Mouse (Mus musculus) lung, adult 2 months (tissue): Measurements from ENCODE around the gene Ogn. TPM values are rescaled to one million over a fixed set of nuclear protein-coding genes. Genes with fewer than 3 reads are reported as not detected.
A peak's percentile ranks its signal among the peaks of the same experiment; 100 is the strongest.

Experiments used
- DNase-seq: peaks from one replicate; pipeline ENCODE4 v3.0.0; 2022
- H3K4me1 ChIP-seq: fragments of 200-500 bp; 2 replicates; pipeline ENCODE4 v1.6.1; 2011; ENCODE audit warnings: low read length; ENCODE audit not compliant: control insufficient read depth, insufficient read depth
- H3K4me3 ChIP-seq: fragments of 200-500 bp; replicated peaks from 2 replicates; pipeline ENCODE3; 2011; ENCODE audit warnings: low read depth, mild to moderate bottlenecking, control low read depth, low read length; ENCODE audit errors: extremely low read depth
- CTCF ChIP-seq: fragments of 200-500 bp; IDR thresholded peaks from 2 replicates; pipeline ENCODE4 v1.5.1; 2011; ENCODE audit warnings: mild to moderate bottlenecking, low read length, control low read depth; ENCODE audit not compliant: insufficient read depth
- POLR2A ChIP-seq: fragments of 200-500 bp; IDR thresholded peaks from 2 replicates; pipeline ENCODE4 v1.6.1; 2011; ENCODE audit warnings: low read depth, mild to moderate bottlenecking, control low read depth, low read length, borderline replicate concordance; ENCODE audit errors: extremely low read depth
- WGBS: fragments of 180-500 bp; shearing (Covaris S2); methylation state at CpG from one replicate; pipeline ENCODE4 v1.1.7; 2018; 5-methylcytosine and 5-hydroxymethylcytosine counted together
- polyA plus RNA-seq: library from polyadenylated mRNA; depleted of rRNA; stranded (reverse); fragments of >200 nt; gene quantifications from 2 replicates; pipeline ENCODE4 v1.2.3, GENCODE M21; 2012; rRNA removed

Ogn gene
- polyA plus RNA-seq, 1 experiment: 53.1 TPM

GRCm38 (mm10) chr13:49644731-49645529 is 37.1 kb downstream of the Ogn start:
- TF ChIP-seq POLR2A (no peak), CTCF (no peak)
- WGBS: 30% methylated on average over 2 of the region's 2 CpGs
- Histone ChIP-seq H3K4me3 (no peak overlapping the region), H3K4me1 (peaks cover 3% of the 10 kb centered on the region)
- no peak for DNase-seq

GRCm38 (mm10) chr13:49646019-49646418 is 38.2 kb downstream of the Ogn start:
- H3K4me1 ChIP-seq: peaks cover 3% of the 10 kb centered on the region
- TF ChIP-seq POLR2A: no peak
- no peak for TF ChIP-seq CTCF
- DNase-seq: no peak
- 74% methylated on average over 1 of the region's 1 CpGs for WGBS
- no peak overlapping the region for H3K4me3 ChIP-seq

- no peak overlapping the region for H3K4me3 ChIP-seq
- TF ChIP-seq CTCF: no peak
- no peak for TF ChIP-seq POLR2A
- H3K4me1 ChIP-seq: peaks cover 2% of the 10 kb centered on the region; the same call in 1 of the 2 replicates
- WGBS: 39% methylated on average over 2 of the region's 2 CpGs
- DNase-seq: no peak
Measured at GRCm38 (mm10) chr13:49651136-49651535, 43.3 kb downstream of the Ogn start.

- Histone ChIP-seq H3K4me3 (peak overlapping the region; percentile 67), H3K4me1 (peaks cover 2% of the 10 kb centered on the region; the same call in 1 of the 2 replicates)
- TF ChIP-seq CTCF: no peak
- no peak for TF ChIP-seq POLR2A
- DNase-seq: no peak
- WGBS: 2% methylated on average over 4 of the region's 4 CpGs
Measured at GRCm38 (mm10) chr13:49651781-49652351, 44.0 kb downstream of the Ogn start.

- WGBS: under 1% methylated on average over 68 of the region's 68 CpGs
- peak within 1 kb of the TSS; percentile 78 for H3K4me3 ChIP-seq
- no peak for TF ChIP-seq POLR2A
- TF ChIP-seq CTCF: no peak
- peaks cover 2% of the 10 kb centered on the region; the same call in 1 of the 2 replicates for H3K4me1 ChIP-seq
- DNase-seq: peak; percentile 97
Measured at GRCm38 (mm10) chr13:49652481-49653179, 44.8 kb downstream of the Ogn start, which contains the start of the genes Cenpp and Nol8. Gene Cenpp, minus strand, starts transcription at chr13:49652785. Gene Nol8, plus strand, starts transcription at chr13:49653078.

GRCm38 (mm10) chr13:49653180-49653541 is 45.3 kb downstream of the Ogn start:
- H3K4me1 ChIP-seq: peaks cover 2% of the 10 kb centered on the region; the same call in 1 of the 2 replicates
- peak overlapping the region; percentile 78 for H3K4me3 ChIP-seq
- WGBS: 0% methylated on average over 16 of the region's 16 CpGs
- no peak for DNase-seq
- TF ChIP-seq POLR2A (peak; percentile 31; the same call in 1 of the 2 replicates), CTCF (no peak)

Other genes with a start within 250 kb of the Ogn start
- 4.9 and 7.3 TPM in 2 replicates for gene Ippk, start 186.8 kb upstream of the Ogn start, polyA plus RNA-seq
- gene Tes3-ps, start 114.7 kb upstream of the Ogn start, polyA plus RNA-seq: not detected in 2 replicates
- 3.1 and 7.5 TPM in 2 replicates for gene Ecm2, start 103.2 kb upstream of the Ogn start, polyA plus RNA-seq
- gene Aspn, start 63.6 kb upstream of the Ogn start, polyA plus RNA-seq: 0.98 and 4.0 TPM in 2 replicates
- gene Omd, start 25.6 kb upstream of the Ogn start, polyA plus RNA-seq: 0.23 and 0.73 TPM in 2 replicates
- 0.28 TPM in 1 of 2 replicates, not detected in the other for gene Cenpp, start 44.7 kb downstream of the Ogn start, polyA plus RNA-seq
- gene Nol8, start 45.0 kb downstream of the Ogn start, polyA plus RNA-seq: 0.81 and 1.4 TPM in 2 replicates
- 10.4 and 17.4 TPM in 2 replicates for gene Iars, start 74.1 kb downstream of the Ogn start, polyA plus RNA-seq
- gene Gm30302, start 191.0 kb downstream of the Ogn start, polyA plus RNA-seq: not detected in 2 replicates